Mouse (Mus musculus) heart, postnatal 0 days (tissue): ENCODE measurements around the gene Mkrn2.

Experiments used
- CTCF ChIP-seq: IDR thresholded peaks from 2 replicates; pipeline ENCODE4 v1.5.1; 2016; ENCODE audit warnings: antibody characterized with exemption, control low read depth, low read depth
- EP300 ChIP-seq: IDR thresholded peaks from 2 replicates; pipeline ENCODE4 v1.6.1; 2016; ENCODE audit warnings: antibody characterized with exemption, low read depth

- TF ChIP-seq CTCF (no peak), EP300 (no peak)
Measured at GRCm38 (mm10) chr6:115610301-115610700, 8.6 kb downstream of the Mkrn2 start.
